Mouse (Mus musculus): ENCODE measurements around the gene Prss28. TPM values are rescaled to one million over a fixed set of nuclear protein-coding genes. Genes with fewer than 3 reads are reported as not detected.

The Prss28 gene
- total RNA-seq (2014; rRNA removed) (not detected in 2 replicates), polyA plus RNA-seq (2015; fragmentation: Nextera tagmentation; extraction: Ambion mirVana) (not detected in 2 replicates)

DNA sequence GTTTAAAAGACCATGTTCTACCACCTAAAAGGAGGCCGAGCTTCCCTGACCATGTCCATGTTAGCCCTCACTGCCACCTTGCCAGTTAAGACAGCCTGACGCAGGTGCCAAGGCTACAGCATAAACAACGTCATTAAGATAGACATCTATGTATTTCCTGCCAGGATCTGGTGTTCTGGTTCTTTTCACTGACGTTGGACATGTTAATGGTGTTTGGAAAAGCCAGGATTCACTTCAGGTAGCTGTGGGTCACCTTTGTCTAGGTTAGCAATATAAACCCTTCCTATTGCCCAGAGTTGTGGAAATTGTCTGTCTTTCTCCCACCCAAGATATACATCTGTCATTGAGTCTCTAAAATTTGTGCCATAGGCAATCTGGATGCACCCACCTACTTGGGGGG, at the start of gene Prss28:
Gene Prss28 (plus strand): TSS at position 301 of the 400 bp plus-strand sequence.
- Histone ChIP-seq H3K9ac (replicated peaks; ENCODE audit: low read length) (no peak within 1 kb of the TSS), H3K4me1 (ENCODE audit: insufficient read depth, low read length) (no peaks in the 10 kb centered on the region), H3K4me2 (ENCODE audit: low read depth, low read length) (no peak within 1 kb of the TSS), H3K27me3 (ENCODE audit: insufficient read depth, low read length) (no peaks in the 10 kb centered on the region), H3K4me3 (ENCODE audit: low read length) (no peak within 1 kb of the TSS), H3K36me3 (ENCODE audit: insufficient read depth, low read length) (no peaks in the 10 kb centered on the region), H3K9me3 (ENCODE audit: low read length) (no peaks in the 10 kb centered on the region), H3K27ac (no peak within 1 kb of the TSS)
- ATAC-seq (no peak), DNase-seq (ENCODE audit: low spot score) (no peak)
- no peak for TF ChIP-seq CTCF (IDR thresholded peaks at IDR 0.05; ENCODE audit: low read depth)
- WGBS: 77% methylated on average over 4 of the region's 4 CpGs

DNA sequence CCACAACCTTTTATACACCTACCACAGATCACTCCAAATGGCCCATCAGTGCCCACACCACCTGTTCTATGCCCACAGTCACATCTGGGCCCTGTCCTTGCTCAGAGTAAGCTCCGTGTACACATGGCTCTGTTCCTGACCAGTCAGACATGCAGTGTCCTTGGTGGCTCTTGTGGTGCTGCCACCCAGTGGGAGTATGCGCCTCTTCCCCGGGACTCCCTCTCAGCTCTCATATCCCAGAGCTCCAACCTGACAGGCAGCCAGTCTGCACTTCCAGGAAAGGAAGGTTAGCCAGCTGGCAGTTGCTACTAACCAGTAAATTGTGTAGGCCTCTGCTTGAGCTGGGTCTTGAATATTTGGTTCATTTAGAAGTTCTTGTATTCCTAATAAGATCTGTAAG, 44.0 kb upstream of the Prss28 start:
- H3K36me3 ChIP-seq (ENCODE audit: insufficient read depth, low read length): peaks cover 69% of the 10 kb centered on the region
- no peak overlapping the region for H3K4me3 ChIP-seq (ENCODE audit: low read length)
- no peaks in the 10 kb centered on the region for H3K4me1 ChIP-seq (ENCODE audit: insufficient read depth, low read length)
- no peak overlapping the region for H3K9ac ChIP-seq (replicated peaks; ENCODE audit: low read length)
- peak; percentile 20 for DNase-seq (ENCODE audit: low spot score)
- H3K27me3 ChIP-seq (ENCODE audit: insufficient read depth, low read length): no peaks in the 10 kb centered on the region
- no peak overlapping the region for H3K4me2 ChIP-seq (ENCODE audit: low read depth, low read length)
- ATAC-seq: no peak
- WGBS: 64% methylated on average over 3 of the region's 3 CpGs
- H3K9me3 ChIP-seq (ENCODE audit: low read length): no peaks in the 10 kb centered on the region
- H3K27ac ChIP-seq: no peak overlapping the region
- TF ChIP-seq CTCF (IDR thresholded peaks at IDR 0.05; ENCODE audit: low read depth): peak; percentile 55

DNA sequence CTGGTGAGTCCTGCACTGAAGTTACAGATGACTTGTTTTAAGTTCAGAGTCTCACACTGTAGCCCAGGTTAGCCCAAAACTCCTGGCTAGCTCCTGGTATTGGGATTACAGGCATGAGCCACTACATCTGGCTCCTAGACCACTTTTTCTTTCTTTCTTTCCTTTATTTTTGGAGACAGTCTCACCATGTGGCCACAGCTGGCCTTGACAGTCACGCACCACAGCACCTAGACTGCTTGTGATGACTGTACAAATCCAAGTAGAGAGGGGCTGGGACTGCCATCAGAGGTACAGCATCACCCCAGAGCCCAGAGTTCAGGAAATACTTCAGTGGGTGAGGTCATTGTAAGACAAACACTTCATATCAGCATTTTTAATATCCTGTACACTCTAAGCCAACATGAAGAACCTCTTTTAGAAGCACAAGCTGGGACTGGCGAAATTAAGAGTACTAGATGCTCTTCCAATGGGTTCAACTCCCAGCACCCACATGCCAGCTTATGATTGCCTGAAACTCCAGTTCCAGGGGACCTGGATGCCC, 37.6 kb upstream of the Prss28 start:
- ATAC-seq (no peak), DNase-seq (ENCODE audit: low spot score) (no peak)
- Histone ChIP-seq H3K9me3 (ENCODE audit: low read length) (no peaks in the 10 kb centered on the region), H3K4me3 (ENCODE audit: low read length) (no peak overlapping the region), H3K27ac (no peak overlapping the region), H3K27me3 (ENCODE audit: insufficient read depth, low read length) (no peaks in the 10 kb centered on the region), H3K4me1 (ENCODE audit: insufficient read depth, low read length) (peaks cover 23% of the 10 kb centered on the region), H3K4me2 (ENCODE audit: low read depth, low read length) (peak overlapping the region; percentile 99), H3K36me3 (ENCODE audit: insufficient read depth, low read length) (peaks cover 33% of the 10 kb centered on the region), H3K9ac (replicated peaks; ENCODE audit: low read length) (peak overlapping the region; percentile 96; the same call in 1 of the 2 replicates)
- no peak for TF ChIP-seq CTCF (IDR thresholded peaks at IDR 0.05; ENCODE audit: low read depth)
- 74% methylated on average over 2 of the region's 2 CpGs for WGBS

DNA sequence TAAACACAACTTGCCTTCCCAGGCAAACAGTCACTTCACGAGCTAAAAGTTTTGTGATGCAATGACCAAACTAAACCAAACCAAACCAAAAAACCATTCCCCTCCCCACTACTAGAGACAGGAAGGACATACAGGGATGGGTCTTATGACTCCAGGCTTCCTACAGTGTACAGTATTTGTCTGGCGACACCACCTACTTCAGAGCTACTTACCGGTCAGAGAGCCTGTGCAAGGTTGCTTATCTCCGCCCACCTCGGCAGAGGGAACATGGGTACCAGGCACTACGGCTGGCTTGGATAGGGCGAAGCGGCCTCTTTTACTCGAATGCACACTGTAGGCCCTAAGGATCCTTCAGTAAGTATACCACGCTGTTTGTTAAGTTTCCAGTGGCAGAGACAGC, 36.1 kb upstream of the Prss28 start:
- 0 out of 2 replicates have a peak, but pooled peaks have one; percentile 13 for TF ChIP-seq CTCF (IDR thresholded peaks at IDR 0.05; ENCODE audit: low read depth)
- no peak for ATAC-seq
- H3K4me2 ChIP-seq (ENCODE audit: low read depth, low read length): peak overlapping the region; percentile 99
- peak overlapping the region; percentile 96 for H3K9ac ChIP-seq (replicated peaks; ENCODE audit: low read length)
- no peak for DNase-seq (ENCODE audit: low spot score)
- H3K36me3 ChIP-seq (ENCODE audit: insufficient read depth, low read length): peaks cover 18% of the 10 kb centered on the region
- WGBS: under 1% methylated on average over 10 of the region's 10 CpGs
- H3K27me3 ChIP-seq (ENCODE audit: insufficient read depth, low read length): no peaks in the 10 kb centered on the region
- no peaks in the 10 kb centered on the region for H3K9me3 ChIP-seq (ENCODE audit: low read length)
- peak overlapping the region; percentile 82 for H3K4me3 ChIP-seq (ENCODE audit: low read length)
- peaks cover 23% of the 10 kb centered on the region for H3K4me1 ChIP-seq (ENCODE audit: insufficient read depth, low read length)
- peak overlapping the region; percentile 98 for H3K27ac ChIP-seq

DNA sequence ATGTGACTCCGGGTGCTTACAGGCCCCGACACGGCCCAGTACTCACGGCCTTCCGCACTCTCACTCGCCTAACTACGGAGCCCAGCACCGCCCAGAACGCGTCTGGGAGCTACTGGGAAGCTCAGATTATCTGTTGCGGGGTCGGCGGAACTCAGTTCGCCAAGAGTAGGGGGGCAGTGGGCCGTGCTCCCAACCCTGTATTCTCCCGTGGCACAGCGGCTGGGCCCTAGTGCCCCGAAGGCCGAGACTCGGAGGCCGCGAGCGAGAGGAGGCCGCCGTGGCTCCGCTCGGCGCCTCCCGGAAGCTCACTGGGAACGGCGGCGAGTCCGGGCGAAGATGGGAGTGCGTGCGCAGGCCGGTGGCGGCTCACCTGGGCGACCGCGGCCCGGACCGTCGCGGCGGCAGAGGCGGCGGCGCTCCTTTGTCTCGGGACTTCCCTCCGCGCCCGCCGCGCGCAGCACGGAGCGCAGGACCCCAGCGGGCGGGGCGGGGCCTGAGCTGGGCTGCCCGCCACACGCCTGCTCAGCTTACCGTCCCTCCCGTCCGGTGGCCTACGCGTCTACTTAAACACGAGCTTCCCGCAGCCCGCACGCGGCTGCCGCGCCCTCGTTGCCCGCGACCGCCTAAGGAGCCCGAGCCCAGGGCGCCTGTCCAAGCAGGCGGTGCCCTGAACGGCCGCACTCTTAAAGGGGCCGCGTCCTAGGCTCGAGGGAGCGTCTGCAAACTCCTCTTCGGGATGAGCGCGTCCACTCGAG, 35.3 kb upstream of the Prss28 start:
- no peak for TF ChIP-seq CTCF (IDR thresholded peaks at IDR 0.05; ENCODE audit: low read depth)
- WGBS: under 1% methylated on average over 77 of the region's 92 CpGs
- peak; percentile 92 for ATAC-seq
- DNase-seq (ENCODE audit: low spot score): peak; percentile 93
- peaks cover 23% of the 10 kb centered on the region for H3K4me1 ChIP-seq (ENCODE audit: insufficient read depth, low read length)
- no peaks in the 10 kb centered on the region for H3K27me3 ChIP-seq (ENCODE audit: insufficient read depth, low read length)
- peak overlapping the region; percentile 98 for H3K27ac ChIP-seq
- H3K4me2 ChIP-seq (ENCODE audit: low read depth, low read length): peak overlapping the region; percentile 99
- peak overlapping the region; percentile 82 for H3K4me3 ChIP-seq (ENCODE audit: low read length)
- no peaks in the 10 kb centered on the region for H3K9me3 ChIP-seq (ENCODE audit: low read length)
- H3K9ac ChIP-seq (replicated peaks; ENCODE audit: low read length): peak overlapping the region; percentile 96
- peaks cover 10% of the 10 kb centered on the region; the same call in 1 of the 2 replicates for H3K36me3 ChIP-seq (ENCODE audit: insufficient read depth, low read length)

DNA sequence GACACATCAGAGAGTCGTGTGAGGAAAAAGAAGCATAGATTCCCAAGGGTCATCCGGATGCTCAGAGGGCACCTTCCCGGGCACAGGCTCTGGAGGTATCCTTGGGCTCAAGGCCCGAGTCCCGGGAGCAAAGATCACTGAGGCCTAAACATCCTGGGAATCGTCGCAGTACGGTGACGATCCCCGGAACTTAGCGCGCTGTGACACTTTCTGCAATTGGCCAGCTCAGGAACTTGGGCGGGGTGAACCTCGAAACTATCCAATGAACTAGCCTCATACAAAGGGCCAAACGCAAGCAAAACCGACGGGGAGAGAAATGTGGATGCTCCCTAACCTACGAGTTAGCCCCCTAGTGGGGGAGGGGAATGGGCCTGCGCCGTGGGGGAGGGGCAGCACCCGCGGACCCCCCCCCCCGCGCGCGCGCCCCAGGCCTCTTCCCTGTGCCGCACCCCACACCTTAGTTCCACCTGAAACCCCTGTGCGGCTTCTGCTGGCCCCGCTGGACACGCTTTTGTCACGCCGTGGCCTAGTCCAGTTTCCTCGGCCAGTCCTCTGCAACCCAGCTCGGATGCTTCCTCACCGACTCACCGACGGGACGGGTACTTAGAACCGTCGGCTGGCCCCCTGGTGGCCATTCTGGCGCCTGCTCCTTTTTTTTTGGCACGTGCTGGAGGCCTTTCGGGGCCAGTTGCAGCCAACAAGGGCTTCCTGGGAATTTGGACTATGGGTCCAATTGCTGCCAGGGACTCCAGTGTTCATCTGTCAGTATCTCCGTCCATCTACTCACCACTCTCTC, 34.5 kb upstream of the Prss28 start:
- H3K27ac ChIP-seq: peak overlapping the region; percentile 98

More for the DNA sequence above, 34.5 kb upstream of the Prss28 start:
- no peaks in the 10 kb centered on the region for H3K9me3 ChIP-seq (ENCODE audit: low read length)
- H3K4me1 ChIP-seq (ENCODE audit: insufficient read depth, low read length): peaks cover 23% of the 10 kb centered on the region
- ATAC-seq: peak; percentile 93
- TF ChIP-seq CTCF (IDR thresholded peaks at IDR 0.05; ENCODE audit: low read depth): peak; percentile 82
- under 1% methylated on average over 42 of the region's 45 CpGs for whole genome bisulfite sequencing
- peaks cover 3% of the 10 kb centered on the region; the same call in 1 of the 2 replicates for H3K36me3 ChIP-seq (ENCODE audit: insufficient read depth, low read length)
- H3K4me2 ChIP-seq (ENCODE audit: low read depth, low read length): peak overlapping the region; percentile 99
- DNase-seq (ENCODE audit: low spot score): peak; percentile 97
- H3K4me3 ChIP-seq (ENCODE audit: low read length): peak overlapping the region; percentile 82
- H3K9ac ChIP-seq (replicated peaks; ENCODE audit: low read length): peak overlapping the region; percentile 96
- no peaks in the 10 kb centered on the region for H3K27me3 ChIP-seq (ENCODE audit: insufficient read depth, low read length)

All from hindbrain, postnatal 0 days (tissue).